Mouse (Mus musculus): ENCODE results near the gene Rfx3.

Gene Rfx3

DNA sequence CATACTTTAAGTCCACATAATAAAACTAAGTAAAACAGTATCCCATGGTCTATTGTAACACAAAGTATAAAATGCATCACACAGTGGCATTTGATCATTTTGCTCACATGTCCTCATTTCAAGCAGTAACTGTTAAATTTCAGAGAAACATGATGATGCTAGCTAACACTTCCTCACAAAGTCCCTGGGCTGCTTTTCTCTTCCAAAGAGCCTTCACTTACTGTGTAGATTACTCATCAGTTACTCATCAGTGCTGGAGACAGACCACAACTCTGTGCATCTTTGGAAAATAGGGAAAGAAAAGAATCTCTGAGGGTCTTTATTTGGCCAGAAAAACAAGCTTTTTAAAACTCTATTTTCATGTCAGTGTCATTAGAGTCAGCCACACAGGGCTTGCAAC, 294.7 kb downstream of the Rfx3 start:
- no peak for DNase-seq

All from lung, postnatal 36 days (tissue).